Mouse (Mus musculus) CD8-positive naive resting alpha-beta T cell, adult 2 months (primary cell): ENCODE measurements around the gene Plpp7.

Experiments used
- DNase-seq, 2 experiments: peaks; one replicate each; pipeline ENCODE4 v3.0.0; 2022; ENCODE audit warnings: low read depth in 2 of 2, low spot score in 2 of 2

Plpp7 gene

GRCm38 (mm10) chr2:32095351-32096121 is at the start of gene Plpp7:
Gene Plpp7 (plus strand): TSS chr2:32095528.
- no peak for DNase-seq

GRCm38 (mm10) chr2:32046009-32046408 is 49.3 kb upstream of the Plpp7 start:
- DNase-seq, result no peak

GRCm38 (mm10) chr2:32047323-32047722 is 48.0 kb upstream of the Plpp7 start:
- peak; percentile 78 to 80 for DNase-seq

- DNase-seq, result no peak
Observed at GRCm38 (mm10) chr2:32051791-32052190, 43.5 kb upstream of the Plpp7 start.

GRCm38 (mm10) chr2:32052418-32052817 is 42.9 kb upstream of the Plpp7 start:
- DNase-seq, result no peak

GRCm38 (mm10) chr2:32055357-32055965 is 39.9 kb upstream of the Plpp7 start:
- DNase-seq, result no peak

GRCm38 (mm10) chr2:32056524-32056923 is 38.8 kb upstream of the Plpp7 start:
- no peak for DNase-seq

- no peak for DNase-seq
Observed at GRCm38 (mm10) chr2:32057360-32057759, 38.0 kb upstream of the Plpp7 start.

GRCm38 (mm10) chr2:32057794-32058193 is 37.5 kb upstream of the Plpp7 start:
- no peak for DNase-seq

- no peak for DNase-seq
Observed at GRCm38 (mm10) chr2:32058241-32058640, 37.1 kb upstream of the Plpp7 start.

- no peak for DNase-seq
Observed at GRCm38 (mm10) chr2:32058716-32059115, 36.6 kb upstream of the Plpp7 start.

- DNase-seq, result no peak
Observed at GRCm38 (mm10) chr2:32059613-32060012, 35.7 kb upstream of the Plpp7 start.

GRCm38 (mm10) chr2:32060228-32060805 is 35.0 kb upstream of the Plpp7 start:
- no peak for DNase-seq

- DNase-seq, result no peak
Observed at GRCm38 (mm10) chr2:32061189-32061588, 34.1 kb upstream of the Plpp7 start.

GRCm38 (mm10) chr2:32061722-32062505 is 33.4 kb upstream of the Plpp7 start:
- DNase-seq, result peak in 1 of 2 experiments; percentile 60

- DNase-seq, result peak; percentile 80 to 82
Observed at GRCm38 (mm10) chr2:32062626-32063410, 32.5 kb upstream of the Plpp7 start.

GRCm38 (mm10) chr2:32063451-32064151 is 31.7 kb upstream of the Plpp7 start:
- no peak for DNase-seq

- no peak for DNase-seq
Observed at GRCm38 (mm10) chr2:32064913-32065312, 30.4 kb upstream of the Plpp7 start.

GRCm38 (mm10) chr2:32065371-32065791 is 29.9 kb upstream of the Plpp7 start:
- DNase-seq, result peak; percentile 72 to 79

- no peak for DNase-seq
Observed at GRCm38 (mm10) chr2:32066005-32066404, 29.3 kb upstream of the Plpp7 start.
